Mouse (Mus musculus) heart, adult 2 months (tissue): ENCODE measurements around the gene Gnao1.

Experiments
- CTCF ChIP-seq: fragments of 200-600 bp; IDR thresholded peaks from 2 replicates; pipeline ENCODE4 v1.8.1; 2022; ENCODE audit warnings: antibody characterized with exemption, mild to moderate bottlenecking, moderate library complexity
- POLR2A ChIP-seq: fragments of 200-500 bp; IDR thresholded peaks from 2 replicates; pipeline ENCODE4 v1.6.1; 2011; ENCODE audit warnings: mild to moderate bottlenecking, low read depth, low read length, control low read depth; ENCODE audit not compliant: insufficient read depth

GRCm38 (mm10) chr8:93908546-93908945 is 98.8 kb downstream of the Gnao1 start:
- TF ChIP-seq CTCF = no peak
- TF ChIP-seq POLR2A = no peak
